Mouse (Mus musculus): ENCODE results near the gene Prg3.

DNA sequence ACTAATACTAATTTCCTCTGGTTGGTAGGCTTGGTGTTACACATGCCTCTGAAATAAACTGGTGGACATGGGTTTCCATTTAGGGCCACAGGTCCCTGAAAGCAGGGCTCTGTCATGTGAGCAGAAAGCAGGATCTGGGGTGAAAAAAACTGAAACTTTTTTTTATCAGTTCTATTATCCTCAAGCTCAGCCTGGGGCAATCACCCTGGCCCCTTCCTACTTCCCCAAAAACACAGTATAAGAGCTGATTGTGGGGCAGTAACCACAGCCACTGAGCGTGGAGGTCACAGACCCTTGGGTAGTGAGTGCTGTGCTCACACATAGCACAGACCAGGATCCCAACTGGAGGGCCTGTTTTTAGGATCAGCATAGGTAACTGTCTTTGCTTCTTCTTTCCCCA is at the start of gene Prg3:
- TF ChIP-seq CTCF (IDR thresholded peaks at IDR 0.05; ENCODE audit: borderline replicate concordance, extremely low read depth, insufficient read depth, insufficient read length) = no peak
- TF ChIP-seq POLR2A (IDR thresholded peaks at IDR 0.05; ENCODE audit: borderline replicate concordance, extremely low read depth, insufficient read depth, insufficient read length, poor library complexity, severe bottlenecking) = no peak
